Mouse (Mus musculus) thymus, postnatal 4 days (tissue): ENCODE results near the gene Pkd1l1.

Source experiments
- DNase-seq: peaks from one replicate; pipeline ENCODE4 v3.0.0; 2021

Pkd1l1 gene

GRCm38 (mm10) chr11:8973166-8973565 lies at the start of gene Pkd1l1:
TSS of gene Pkd1l1 (minus strand) at chr11:8973266.
- no peak for DNase-seq

- DNase-seq: no peak
These were observed 47.1 kb upstream of the Pkd1l1 start for GRCm38 (mm10) chr11:9020207-9020606.

GRCm38 (mm10) chr11:9018491-9019267 lies 45.6 kb upstream of the Pkd1l1 start:
- no peak for DNase-seq

- no peak for DNase-seq
These were observed 41.7 kb upstream of the Pkd1l1 start for GRCm38 (mm10) chr11:9014740-9015139.

- DNase-seq: no peak
These were observed 38.3 kb upstream of the Pkd1l1 start for GRCm38 (mm10) chr11:9011348-9011747.

GRCm38 (mm10) chr11:9010853-9011339 lies 37.8 kb upstream of the Pkd1l1 start, which contains the start of gene Hus1:
TSS of gene Hus1 (minus strand) at chr11:9011191.
- DNase-seq: peak; percentile 85

GRCm38 (mm10) chr11:9010416-9010815 lies 37.4 kb upstream of the Pkd1l1 start:
- no peak for DNase-seq

DNA sequence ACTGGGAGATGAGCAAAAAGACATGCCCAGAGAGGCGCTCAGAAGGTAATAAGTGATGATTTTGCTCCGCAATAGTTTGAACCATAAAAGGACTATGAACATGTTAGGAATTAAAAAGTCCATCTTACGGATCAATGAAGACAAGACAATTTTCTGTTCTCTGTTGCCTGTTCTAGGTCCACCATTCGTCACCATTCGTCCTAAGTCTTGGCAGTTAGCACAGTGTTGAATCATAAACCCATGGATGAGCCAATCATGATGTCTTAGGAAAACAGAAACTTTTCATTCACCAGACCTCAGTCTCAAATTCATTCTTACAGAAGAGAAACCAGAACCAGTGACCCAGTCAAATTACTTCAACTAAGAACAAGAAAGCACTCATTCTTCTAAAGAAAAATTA lies 35.7 kb upstream of the Pkd1l1 start:
- DNase-seq: no peak

- DNase-seq: no peak
These were observed 15.0 kb upstream of the Pkd1l1 start for GRCm38 (mm10) chr11:8988084-8988483.

GRCm38 (mm10) chr11:8986058-8986457 lies 13.0 kb upstream of the Pkd1l1 start:
- DNase-seq: no peak

DNA sequence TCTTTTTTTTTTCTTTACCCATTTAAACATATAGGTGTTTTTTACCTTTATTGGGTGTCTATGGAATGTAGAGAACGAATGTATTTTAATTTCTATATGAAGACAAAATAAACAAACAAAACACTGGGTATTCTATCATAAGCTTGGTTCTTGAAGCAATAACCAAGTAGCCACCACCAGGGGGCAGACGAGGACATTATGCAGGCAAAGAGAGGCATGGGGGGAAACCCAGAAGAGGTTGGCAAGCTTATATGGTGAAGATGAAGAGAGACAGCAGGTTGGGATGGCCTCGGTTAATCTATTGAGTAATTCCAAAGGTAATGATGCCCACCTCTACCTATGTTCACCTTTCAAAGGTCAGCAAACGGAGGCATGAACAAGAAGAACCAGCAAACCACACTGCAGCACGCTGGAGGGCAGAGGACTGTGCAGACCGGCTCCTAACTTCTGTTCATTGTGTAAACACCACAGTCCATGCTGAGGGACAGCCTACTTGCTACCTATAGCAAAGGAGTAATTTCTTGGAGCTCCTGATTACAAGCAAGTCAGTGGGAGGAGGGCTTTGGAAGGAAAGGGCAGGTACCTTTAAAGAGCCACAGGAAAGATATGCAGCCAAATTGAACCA lies 10.3 kb upstream of the Pkd1l1 start:
- DNase-seq: peak; percentile 91

- DNase-seq: no peak
These were observed 5.1 kb upstream of the Pkd1l1 start for GRCm38 (mm10) chr11:8978154-8978553.

GRCm38 (mm10) chr11:8972093-8972492 lies 973 bp downstream of the Pkd1l1 start:
- DNase-seq: no peak

GRCm38 (mm10) chr11:8970509-8970908 lies 2.6 kb downstream of the Pkd1l1 start:
- no peak for DNase-seq

DNA sequence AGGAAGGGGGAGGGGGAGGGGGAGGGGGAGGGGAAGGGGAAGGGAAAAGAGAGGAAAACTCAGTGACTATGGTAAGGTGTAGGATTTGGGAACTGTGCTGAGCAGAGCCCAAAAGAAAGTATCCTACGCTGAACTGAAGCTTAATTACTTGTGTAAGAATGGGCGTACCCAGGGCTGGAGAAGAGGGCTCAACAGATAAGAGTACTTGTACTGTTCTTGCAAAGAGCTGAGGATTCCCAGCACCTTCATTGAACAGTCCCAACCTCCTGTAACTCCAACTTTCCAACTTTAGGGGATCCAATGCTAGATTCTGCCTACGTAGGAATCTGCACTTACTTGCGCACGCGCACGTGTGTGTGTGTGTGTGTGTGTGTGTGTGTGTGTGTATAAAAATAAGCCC lies 5.0 kb downstream of the Pkd1l1 start:
- DNase-seq: no peak

- DNase-seq: no peak
These were observed 14.5 kb downstream of the Pkd1l1 start for GRCm38 (mm10) chr11:8958572-8958971.

- DNase-seq: no peak
These were observed 15.0 kb downstream of the Pkd1l1 start for GRCm38 (mm10) chr11:8958108-8958507.

DNA sequence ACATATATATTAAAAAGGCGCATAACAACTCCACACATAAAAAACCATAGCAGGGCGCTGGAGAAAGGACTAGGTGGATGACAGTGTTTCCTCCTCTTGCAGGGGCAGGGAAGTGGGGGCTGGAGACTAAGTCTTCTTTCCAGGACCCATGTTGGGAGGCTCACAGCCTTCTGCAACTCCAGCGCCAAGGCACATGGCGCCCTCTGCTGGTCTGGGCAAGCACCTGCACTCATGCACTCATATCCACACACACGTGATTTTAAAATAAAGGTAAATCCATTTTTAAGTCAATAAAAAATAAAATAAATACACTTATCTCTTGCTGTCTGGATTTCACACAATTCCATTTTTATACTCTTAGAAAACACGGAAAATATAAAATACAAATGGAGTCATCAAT lies 16.0 kb downstream of the Pkd1l1 start:
- DNase-seq: peak; percentile 42

GRCm38 (mm10) chr11:8955678-8956077 lies 17.4 kb downstream of the Pkd1l1 start:
- DNase-seq: peak; percentile 55

- DNase-seq: no peak
These were observed 23.2 kb downstream of the Pkd1l1 start for GRCm38 (mm10) chr11:8949765-8950430.

DNA sequence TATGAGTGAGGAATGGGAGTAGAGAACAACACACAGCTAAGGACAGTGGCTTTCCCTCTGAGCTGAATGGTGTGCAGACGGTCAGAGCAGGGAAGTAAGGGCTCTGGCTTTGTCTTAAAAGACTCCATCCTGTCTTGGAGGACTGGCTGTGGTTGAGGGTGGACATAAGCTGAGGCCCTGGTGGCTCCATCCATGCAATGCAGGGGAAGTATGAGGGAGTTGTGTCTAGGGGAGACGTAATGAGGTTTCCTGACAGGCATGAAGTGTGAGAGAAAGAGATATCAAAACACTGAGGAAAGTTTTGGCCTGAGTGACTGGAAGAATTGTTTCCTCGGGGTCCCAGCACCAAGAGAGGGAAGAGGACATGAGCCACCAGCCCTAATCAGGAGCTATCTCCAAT lies 24.2 kb downstream of the Pkd1l1 start:
- DNase-seq: no peak

DNA sequence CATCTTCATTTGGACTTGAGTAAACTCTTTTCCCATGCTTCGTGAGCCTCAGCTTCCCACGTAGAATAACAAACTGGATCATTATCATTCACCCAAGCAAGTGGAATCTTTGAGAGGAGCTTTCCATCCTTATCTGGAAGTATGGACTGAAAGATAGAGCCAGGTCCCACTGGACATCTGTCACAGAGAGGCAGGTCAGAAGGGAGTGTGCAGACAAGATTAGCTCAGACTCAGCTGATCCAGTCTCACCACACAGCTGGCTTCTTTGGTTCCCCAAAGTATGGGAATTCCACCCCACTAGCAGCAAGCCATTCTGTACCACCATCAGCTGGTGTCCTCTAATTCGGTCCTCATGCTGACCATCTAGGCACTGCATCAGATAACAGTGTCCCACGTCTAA lies 29.0 kb downstream of the Pkd1l1 start:
- DNase-seq: no peak

GRCm38 (mm10) chr11:8942446-8942845 lies 30.6 kb downstream of the Pkd1l1 start:
- no peak for DNase-seq
